Mouse (Mus musculus): ENCODE measurements around the gene Gm47791. TPM values are rescaled to one million over a fixed set of nuclear protein-coding genes. Genes with fewer than 3 reads are reported as not detected.

Gm47791 gene
- polyA plus RNA-seq, 1 experiment from 2014 or later: not detected

DNA sequence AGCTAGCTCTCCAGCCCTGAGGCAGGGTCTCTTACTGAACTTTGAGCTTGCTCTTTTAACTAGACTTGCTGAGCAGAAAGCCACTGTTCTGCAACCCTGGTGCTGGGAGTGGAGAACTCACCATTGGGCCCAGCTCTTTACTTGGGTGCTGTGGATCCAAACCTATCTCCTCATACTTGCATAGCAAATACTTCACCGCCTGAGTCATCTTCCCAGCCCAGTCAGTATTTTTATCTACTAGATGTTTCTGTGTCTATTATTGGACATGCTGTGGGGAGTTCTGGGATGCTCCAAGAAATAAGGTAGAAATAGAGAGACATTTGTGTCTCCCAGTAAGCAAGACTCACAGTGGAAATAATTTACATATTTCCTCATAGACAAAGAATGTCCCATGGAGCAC, 33.0 kb upstream of the Gm47791 start:
- Histone ChIP-seq H3K4me2 (ENCODE audit: low read depth) (no peak overlapping the region), H3K4me3 (ENCODE audit: low read depth, low read length) (no peak overlapping the region), H3K27me3 (ENCODE audit: control insufficient read depth, insufficient read depth, low read length) (no peaks in the 10 kb centered on the region), H3K27ac (ENCODE audit: low read depth, low read length) (no peak overlapping the region), H3K4me1 (ENCODE audit: control insufficient read depth, insufficient read depth, low read length) (no peaks in the 10 kb centered on the region), H3K9ac (ENCODE audit: low read length) (no peak overlapping the region), H3K36me3 (ENCODE audit: control insufficient read depth, insufficient read depth, low read length) (no peaks in the 10 kb centered on the region), H3K9me3 (ENCODE audit: control insufficient read depth, low read length) (no peaks in the 10 kb centered on the region)
- no peak for ATAC-seq (ENCODE audit: insufficient read depth, low FRiP score, low TSS enrichment)
- no peak for DNase-seq (ENCODE audit: low spot score)
- WGBS: 94% methylated on average over 1 of the region's 1 CpGs

DNA sequence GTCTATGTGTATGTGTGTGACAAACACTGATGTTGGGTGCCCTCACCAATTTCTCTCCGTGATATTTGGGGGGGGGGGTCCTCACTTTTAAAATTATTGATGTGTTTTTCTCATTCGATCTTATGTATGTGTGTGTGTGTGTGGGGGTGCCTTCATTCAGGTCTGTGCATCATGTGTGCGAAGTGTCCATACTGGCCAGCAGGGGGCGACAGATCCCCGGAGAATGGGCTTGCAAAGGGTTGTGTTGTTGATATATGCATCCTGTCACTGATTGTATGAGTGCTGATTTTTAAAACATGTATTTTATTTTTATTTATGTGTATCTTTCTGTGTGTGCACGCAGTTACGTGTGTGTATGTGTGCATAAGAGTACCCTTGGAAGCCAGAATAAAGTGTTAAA, 32.6 kb upstream of the Gm47791 start:
- Histone ChIP-seq H3K27me3 (ENCODE audit: control insufficient read depth, insufficient read depth, low read length) (no peaks in the 10 kb centered on the region), H3K4me1 (ENCODE audit: control insufficient read depth, insufficient read depth, low read length) (no peaks in the 10 kb centered on the region), H3K4me2 (ENCODE audit: low read depth) (no peak overlapping the region), H3K36me3 (ENCODE audit: control insufficient read depth, insufficient read depth, low read length) (no peaks in the 10 kb centered on the region), H3K27ac (ENCODE audit: low read depth, low read length) (no peak overlapping the region), H3K9ac (ENCODE audit: low read length) (no peak overlapping the region), H3K4me3 (ENCODE audit: low read depth, low read length) (no peak overlapping the region), H3K9me3 (ENCODE audit: control insufficient read depth, low read length) (no peaks in the 10 kb centered on the region)
- no peak for ATAC-seq (ENCODE audit: insufficient read depth, low FRiP score, low TSS enrichment)
- WGBS: 77% methylated on average over 7 of the region's 7 CpGs
- no peak for DNase-seq (ENCODE audit: low spot score)

DNA sequence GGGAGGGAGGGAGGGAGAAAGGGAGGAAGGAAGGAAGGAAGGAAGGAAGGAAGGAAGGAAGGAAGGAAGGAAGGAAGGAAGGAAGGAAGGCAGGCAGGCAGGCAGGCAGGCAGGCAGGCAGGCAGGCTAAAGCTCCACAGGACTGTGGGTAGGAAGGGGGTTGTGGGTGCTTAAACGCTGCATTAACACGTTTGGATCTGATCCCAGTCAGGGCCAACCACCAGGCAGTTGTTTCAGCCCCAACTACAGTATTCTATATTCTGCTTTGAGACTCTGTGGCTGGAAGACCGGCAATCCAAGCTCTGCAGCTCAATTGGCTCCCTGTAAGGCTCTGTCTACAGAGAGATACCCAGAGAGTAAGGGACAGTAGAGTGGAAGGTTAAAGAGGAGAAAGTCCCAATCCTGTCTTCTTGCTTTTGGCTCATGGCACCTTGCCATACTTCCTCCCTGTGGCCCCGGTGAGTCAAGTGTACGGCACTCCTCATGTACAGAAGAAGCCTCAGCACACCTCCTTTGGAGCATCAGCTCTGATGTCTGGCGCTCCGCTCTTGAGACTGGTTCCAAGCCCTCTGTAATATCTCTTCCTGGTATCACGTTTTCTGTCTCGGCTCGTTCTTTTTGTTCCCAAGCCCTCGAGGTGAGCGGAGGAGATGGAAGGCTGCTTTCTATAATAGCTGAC, 30.2 kb upstream of the Gm47791 start:
- Histone ChIP-seq H3K9ac (ENCODE audit: low read length) (no peak overlapping the region), H3K27me3 (ENCODE audit: control insufficient read depth, insufficient read depth, low read length) (no peaks in the 10 kb centered on the region), H3K36me3 (ENCODE audit: control insufficient read depth, insufficient read depth, low read length) (no peaks in the 10 kb centered on the region), H3K27ac (ENCODE audit: low read depth, low read length) (no peak overlapping the region), H3K4me3 (ENCODE audit: low read depth, low read length) (no peak overlapping the region), H3K9me3 (ENCODE audit: control insufficient read depth, low read length) (no peaks in the 10 kb centered on the region), H3K4me2 (ENCODE audit: low read depth) (no peak overlapping the region), H3K4me1 (ENCODE audit: control insufficient read depth, insufficient read depth, low read length) (no peaks in the 10 kb centered on the region)
- ATAC-seq (ENCODE audit: insufficient read depth, low FRiP score, low TSS enrichment) (no peak), DNase-seq (ENCODE audit: low spot score) (no peak)
- WGBS: 84% methylated on average over 12 of the region's 12 CpGs

GRCm38 (mm10) chr1:82798922-82799321, 27.9 kb upstream of the Gm47791 start:
- H3K4me3 ChIP-seq (ENCODE audit: low read depth, low read length): no peak overlapping the region
- DNase-seq (ENCODE audit: low spot score): no peak
- no peaks in the 10 kb centered on the region for H3K4me1 ChIP-seq (ENCODE audit: control insufficient read depth, insufficient read depth, low read length)
- H3K9ac ChIP-seq (ENCODE audit: low read length): no peak overlapping the region
- no peak overlapping the region for H3K4me2 ChIP-seq (ENCODE audit: low read depth)
- no peaks in the 10 kb centered on the region for H3K36me3 ChIP-seq (ENCODE audit: control insufficient read depth, insufficient read depth, low read length)
- H3K27me3 ChIP-seq (ENCODE audit: control insufficient read depth, insufficient read depth, low read length): no peaks in the 10 kb centered on the region
- ATAC-seq (ENCODE audit: insufficient read depth, low FRiP score, low TSS enrichment): no peak
- no peak overlapping the region for H3K27ac ChIP-seq (ENCODE audit: low read depth, low read length)
- 81% methylated on average over 4 of the region's 4 CpGs for WGBS
- H3K9me3 ChIP-seq (ENCODE audit: control insufficient read depth, low read length): no peaks in the 10 kb centered on the region

GRCm38 (mm10) chr1:82798304-82798703, 27.3 kb upstream of the Gm47791 start:
- H3K4me2 ChIP-seq (ENCODE audit: low read depth): no peak overlapping the region
- WGBS: 58% methylated on average over 5 of the region's 5 CpGs
- no peak for ATAC-seq (ENCODE audit: insufficient read depth, low FRiP score, low TSS enrichment)
- no peaks in the 10 kb centered on the region for H3K36me3 ChIP-seq (ENCODE audit: control insufficient read depth, insufficient read depth, low read length)
- H3K4me1 ChIP-seq (ENCODE audit: control insufficient read depth, insufficient read depth, low read length): no peaks in the 10 kb centered on the region
- no peak for DNase-seq (ENCODE audit: low spot score)
- no peak overlapping the region for H3K27ac ChIP-seq (ENCODE audit: low read depth, low read length)
- no peak overlapping the region for H3K9ac ChIP-seq (ENCODE audit: low read length)
- H3K4me3 ChIP-seq (ENCODE audit: low read depth, low read length): no peak overlapping the region
- H3K9me3 ChIP-seq (ENCODE audit: control insufficient read depth, low read length): no peaks in the 10 kb centered on the region
- no peaks in the 10 kb centered on the region for H3K27me3 ChIP-seq (ENCODE audit: control insufficient read depth, insufficient read depth, low read length)

- 94% methylated on average over 4 of the region's 4 CpGs for WGBS
Observed at GRCm38 (mm10) chr1:82797088-82797487, 26.0 kb upstream of the Gm47791 start.

DNA sequence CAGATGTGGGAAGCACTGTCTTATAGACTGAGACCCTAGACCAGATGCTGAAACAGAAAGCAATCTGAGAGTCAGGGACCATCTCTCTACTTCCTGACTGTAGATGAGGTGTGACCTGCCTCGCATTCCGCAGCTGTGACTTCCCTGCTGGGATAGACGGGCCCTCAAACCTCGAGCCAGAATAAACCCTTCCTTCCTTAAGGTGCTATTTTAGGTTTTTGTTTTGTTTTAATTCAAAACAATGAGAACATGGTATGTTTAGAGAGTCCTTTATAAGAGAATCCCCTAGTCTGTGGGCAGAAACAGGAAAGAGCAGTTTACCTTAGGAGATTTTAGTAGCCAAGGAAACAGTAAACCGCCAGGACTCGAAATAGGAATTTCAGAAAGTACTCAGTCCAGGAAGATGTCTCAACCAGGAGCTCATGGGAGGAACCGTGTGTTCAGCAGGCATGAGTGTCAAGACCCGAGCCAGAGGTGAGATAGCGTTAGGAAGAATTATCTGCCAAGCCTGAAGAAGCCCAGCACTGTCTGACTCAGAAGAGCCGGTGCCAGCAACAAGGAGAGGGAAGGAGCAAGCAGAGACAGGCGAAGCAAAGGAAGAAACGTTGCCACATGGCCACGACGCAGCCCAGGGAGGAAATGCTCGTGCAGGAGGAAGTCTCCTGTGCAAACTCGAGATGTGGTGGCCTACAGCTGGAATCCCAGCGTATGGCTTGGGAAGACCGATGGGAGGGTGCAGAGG, 24.8 kb upstream of the Gm47791 start:
- no peak overlapping the region for H3K9ac ChIP-seq (ENCODE audit: low read length)
- no peaks in the 10 kb centered on the region for H3K36me3 ChIP-seq (ENCODE audit: control insufficient read depth, insufficient read depth, low read length)
- H3K9me3 ChIP-seq (ENCODE audit: control insufficient read depth, low read length): no peaks in the 10 kb centered on the region
- WGBS: 77% methylated on average over 18 of the region's 18 CpGs
- H3K27me3 ChIP-seq (ENCODE audit: control insufficient read depth, insufficient read depth, low read length): no peaks in the 10 kb centered on the region
- no peak for DNase-seq (ENCODE audit: low spot score)
- no peak for ATAC-seq (ENCODE audit: insufficient read depth, low FRiP score, low TSS enrichment)
- H3K27ac ChIP-seq (ENCODE audit: low read depth, low read length): no peak overlapping the region
- no peak overlapping the region for H3K4me3 ChIP-seq (ENCODE audit: low read depth, low read length)
- H3K4me2 ChIP-seq (ENCODE audit: low read depth): no peak overlapping the region
- H3K4me1 ChIP-seq (ENCODE audit: control insufficient read depth, insufficient read depth, low read length): no peaks in the 10 kb centered on the region

More at GRCm38 (mm10) chr1:82797088-82797487, 26.0 kb upstream of the Gm47791 start:
- no peak overlapping the region for H3K4me3 ChIP-seq (ENCODE audit: low read depth, low read length)
- H3K27ac ChIP-seq (ENCODE audit: low read depth, low read length): no peak overlapping the region
- ATAC-seq (ENCODE audit: insufficient read depth, low FRiP score, low TSS enrichment): no peak
- H3K4me1 ChIP-seq (ENCODE audit: control insufficient read depth, insufficient read depth, low read length): no peaks in the 10 kb centered on the region
- no peaks in the 10 kb centered on the region for H3K9me3 ChIP-seq (ENCODE audit: control insufficient read depth, low read length)
- no peak for DNase-seq (ENCODE audit: low spot score)
- H3K27me3 ChIP-seq (ENCODE audit: control insufficient read depth, insufficient read depth, low read length): no peaks in the 10 kb centered on the region
- no peaks in the 10 kb centered on the region for H3K36me3 ChIP-seq (ENCODE audit: control insufficient read depth, insufficient read depth, low read length)
- H3K4me2 ChIP-seq (ENCODE audit: low read depth): no peak overlapping the region
- no peak overlapping the region for H3K9ac ChIP-seq (ENCODE audit: low read length)

DNA sequence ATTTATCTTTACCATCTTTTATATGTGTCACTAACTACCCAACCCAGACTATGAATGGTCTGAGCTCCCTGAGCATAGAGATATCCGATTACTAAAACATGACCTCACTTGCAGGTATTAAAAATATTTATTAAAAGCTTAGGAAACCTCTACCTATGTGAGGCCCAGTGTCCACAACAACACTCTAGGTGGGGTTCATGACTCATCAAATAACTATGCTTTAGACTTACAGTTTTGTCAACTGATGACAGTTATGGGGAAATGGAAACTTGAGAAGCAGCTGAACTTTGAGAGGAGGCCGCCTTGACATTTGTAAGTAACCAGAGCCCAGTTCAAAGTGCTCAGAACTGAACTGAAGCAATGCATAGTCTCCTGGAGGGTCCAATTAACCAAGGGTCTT, 24.2 kb upstream of the Gm47791 start:
- Histone ChIP-seq H3K4me3 (ENCODE audit: low read depth, low read length) (no peak overlapping the region), H3K4me1 (ENCODE audit: control insufficient read depth, insufficient read depth, low read length) (no peaks in the 10 kb centered on the region), H3K4me2 (ENCODE audit: low read depth) (no peak overlapping the region), H3K27me3 (ENCODE audit: control insufficient read depth, insufficient read depth, low read length) (no peaks in the 10 kb centered on the region), H3K9ac (ENCODE audit: low read length) (no peak overlapping the region), H3K27ac (ENCODE audit: low read depth, low read length) (no peak overlapping the region), H3K9me3 (ENCODE audit: control insufficient read depth, low read length) (no peaks in the 10 kb centered on the region), H3K36me3 (ENCODE audit: control insufficient read depth, insufficient read depth, low read length) (no peaks in the 10 kb centered on the region)
- WGBS: 89% methylated on average over 2 of the region's 2 CpGs
- ATAC-seq (ENCODE audit: insufficient read depth, low FRiP score, low TSS enrichment) (no peak), DNase-seq (ENCODE audit: low spot score) (no peak)

DNA sequence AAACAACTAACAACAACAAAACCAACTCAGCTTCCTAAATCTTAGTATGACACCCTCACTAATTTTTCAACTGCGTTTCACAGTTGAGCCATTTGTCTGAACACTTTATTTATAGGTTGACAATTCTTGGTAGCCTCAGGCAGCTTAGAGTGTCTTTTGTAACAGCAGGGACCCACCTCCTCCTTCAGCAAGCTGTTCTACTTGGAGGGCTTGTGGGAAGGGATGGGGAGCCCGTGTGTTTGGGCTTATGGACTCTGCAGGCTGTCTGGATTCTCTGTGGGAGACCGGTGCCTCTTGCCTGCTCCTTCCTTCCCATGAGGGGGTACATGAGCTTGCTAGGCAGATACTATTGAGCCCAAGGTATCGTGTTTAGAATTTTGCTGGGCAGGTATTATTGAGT, 22.9 kb upstream of the Gm47791 start:
- H3K4me3 ChIP-seq (ENCODE audit: low read depth, low read length): no peak overlapping the region
- no peak overlapping the region for H3K27ac ChIP-seq (ENCODE audit: low read depth, low read length)
- no peaks in the 10 kb centered on the region for H3K27me3 ChIP-seq (ENCODE audit: control insufficient read depth, insufficient read depth, low read length)
- H3K36me3 ChIP-seq (ENCODE audit: control insufficient read depth, insufficient read depth, low read length): no peaks in the 10 kb centered on the region
- WGBS: 53% methylated on average over 4 of the region's 4 CpGs
- ATAC-seq (ENCODE audit: insufficient read depth, low FRiP score, low TSS enrichment) (no peak), DNase-seq (ENCODE audit: low spot score) (no peak)
- H3K9ac ChIP-seq (ENCODE audit: low read length): no peak overlapping the region
- H3K9me3 ChIP-seq (ENCODE audit: control insufficient read depth, low read length): no peaks in the 10 kb centered on the region
- H3K4me1 ChIP-seq (ENCODE audit: control insufficient read depth, insufficient read depth, low read length): no peaks in the 10 kb centered on the region
- H3K4me2 ChIP-seq (ENCODE audit: low read depth): no peak overlapping the region
